Mouse (Mus musculus) megakaryocyte, embryonic 14.5 days (primary cell): Measurements from ENCODE around the gene Spag7. TPM values are rescaled to one million over a fixed set of nuclear protein-coding genes. Genes with fewer than 3 reads are reported as not detected.
A peak's percentile ranks its signal among the peaks of the same experiment; 100 is the strongest.

Experiments
- H3K27me3 ChIP-seq: replicated peaks from 2 replicates; pipeline ENCODE3; 2012; ENCODE audit warnings: inconsistent platforms
- H3K36me3 ChIP-seq: replicated peaks from 2 replicates; pipeline ENCODE3; 2012; ENCODE audit warnings: low read length, inconsistent platforms, mixed read lengths
- H3K4me1 ChIP-seq: 2 replicates; pipeline ENCODE4 v1.6.1; 2012; ENCODE audit warnings: inconsistent platforms
- H3K4me3 ChIP-seq: replicated peaks from 2 replicates; pipeline ENCODE3; 2012; ENCODE audit warnings: moderate library complexity, mild to moderate bottlenecking, inconsistent platforms
- H3K9me3 ChIP-seq: 2 replicates; pipeline ENCODE4 v1.6.1; 2012; ENCODE audit warnings: inconsistent platforms
- FLI1 ChIP-seq: IDR thresholded peaks from 2 replicates; pipeline ENCODE4 v1.6.1; 2012; ENCODE audit warnings: low read length, inconsistent platforms, mixed read lengths
- GATA1 ChIP-seq: IDR thresholded peaks from 3 replicates; pipeline ENCODE4 v1.6.1; 2012; ENCODE audit warnings: mixed read lengths, low read length, inconsistent platforms, borderline replicate concordance
- polyA plus RNA-seq: library from polyadenylated mRNA; stranded (reverse); fragments of >175 nt; gene quantifications from 2 replicates; pipeline ENCODE4 v1.2.3, GENCODE M21; 2012; ENCODE audit warnings: low replicate concordance; ENCODE audit not compliant: insufficient read depth

The Spag7 gene
- polyA plus RNA-seq, 1 experiment, result 288 TPM

GRCm38 (mm10) chr11:70669582-70670345, 548 bp upstream of the Spag7 start:
- H3K4me3 ChIP-seq, result peak overlapping the region; percentile 97
- no peaks in the 10 kb centered on the region for H3K9me3 ChIP-seq
- TF ChIP-seq FLI1 (no peak), GATA1 (no peak)
- H3K36me3 ChIP-seq, result peaks cover 73% of the 10 kb centered on the region
- H3K4me1 ChIP-seq, result peaks cover 74% of the 10 kb centered on the region
- no peaks in the 10 kb centered on the region for H3K27me3 ChIP-seq

- peaks cover 73% of the 10 kb centered on the region for H3K36me3 ChIP-seq
Observed at GRCm38 (mm10) chr11:70668335-70668770, 863 bp downstream of the Spag7 start.

GRCm38 (mm10) chr11:70667271-70668150, 1.7 kb downstream of the Spag7 start:
- peaks cover 77% of the 10 kb centered on the region for H3K36me3 ChIP-seq
- peaks cover 78% of the 10 kb centered on the region for H3K4me1 ChIP-seq
- no peaks in the 10 kb centered on the region for H3K27me3 ChIP-seq
- H3K4me3 ChIP-seq, result peak overlapping the region; percentile 97
- no peaks in the 10 kb centered on the region for H3K9me3 ChIP-seq
- TF ChIP-seq FLI1, result no peak
- TF ChIP-seq GATA1, result no peak

More at GRCm38 (mm10) chr11:70668335-70668770, 863 bp downstream of the Spag7 start:
- Histone ChIP-seq H3K9me3 (no peaks in the 10 kb centered on the region), H3K4me1 (peaks cover 70% of the 10 kb centered on the region), H3K27me3 (no peaks in the 10 kb centered on the region), H3K4me3 (peak overlapping the region; percentile 97)
- TF ChIP-seq GATA1 (no peak), FLI1 (no peak)

GRCm38 (mm10) chr11:70666687-70667086, 2.5 kb downstream of the Spag7 start:
- Histone ChIP-seq H3K4me1 (peaks cover 74% of the 10 kb centered on the region), H3K27me3 (no peaks in the 10 kb centered on the region), H3K9me3 (no peaks in the 10 kb centered on the region), H3K36me3 (peaks cover 77% of the 10 kb centered on the region), H3K4me3 (peak overlapping the region; percentile 5)
- TF ChIP-seq FLI1, result no peak
- TF ChIP-seq GATA1, result no peak

GRCm38 (mm10) chr11:70664741-70665140, 4.5 kb downstream of the Spag7 start:
- TF ChIP-seq GATA1 (no peak), FLI1 (no peak)
- peaks cover 78% of the 10 kb centered on the region for H3K36me3 ChIP-seq
- H3K9me3 ChIP-seq, result no peaks in the 10 kb centered on the region
- peaks cover 69% of the 10 kb centered on the region for H3K4me1 ChIP-seq
- no peak overlapping the region for H3K4me3 ChIP-seq
- H3K27me3 ChIP-seq, result no peaks in the 10 kb centered on the region

- peaks cover 73% of the 10 kb centered on the region for H3K4me1 ChIP-seq
- H3K4me3 ChIP-seq, result no peak overlapping the region
- H3K27me3 ChIP-seq, result no peaks in the 10 kb centered on the region
- no peaks in the 10 kb centered on the region for H3K9me3 ChIP-seq
- peaks cover 85% of the 10 kb centered on the region for H3K36me3 ChIP-seq
- TF ChIP-seq GATA1 (no peak), FLI1 (no peak)
Observed at GRCm38 (mm10) chr11:70663957-70664356, 5.3 kb downstream of the Spag7 start.

- H3K4me3 ChIP-seq, result no peak overlapping the region
- TF ChIP-seq GATA1, result no peak
- TF ChIP-seq FLI1, result no peak
- H3K9me3 ChIP-seq, result no peaks in the 10 kb centered on the region
- H3K4me1 ChIP-seq, result peaks cover 77% of the 10 kb centered on the region
- no peaks in the 10 kb centered on the region for H3K27me3 ChIP-seq
- peaks cover 87% of the 10 kb centered on the region for H3K36me3 ChIP-seq
Observed at GRCm38 (mm10) chr11:70663101-70663500, 6.1 kb downstream of the Spag7 start.

GRCm38 (mm10) chr11:70660571-70660970, 8.6 kb downstream of the Spag7 start:
- Histone ChIP-seq H3K36me3 (peaks cover 66% of the 10 kb centered on the region), H3K27me3 (no peaks in the 10 kb centered on the region), H3K4me1 (peaks cover 80% of the 10 kb centered on the region), H3K9me3 (no peaks in the 10 kb centered on the region), H3K4me3 (no peak overlapping the region)
- TF ChIP-seq GATA1 (no peak), FLI1 (no peak)

- no peaks in the 10 kb centered on the region for H3K9me3 ChIP-seq
- peaks cover 50% of the 10 kb centered on the region for H3K36me3 ChIP-seq
- peaks cover 69% of the 10 kb centered on the region for H3K4me1 ChIP-seq
- peak overlapping the region; percentile 28 for H3K4me3 ChIP-seq
- no peaks in the 10 kb centered on the region for H3K27me3 ChIP-seq
- no peak for TF ChIP-seq FLI1
- no peak for TF ChIP-seq GATA1
Observed at GRCm38 (mm10) chr11:70658942-70659341, 10.3 kb downstream of the Spag7 start.

- TF ChIP-seq GATA1 (no peak), FLI1 (no peak)
- Histone ChIP-seq H3K9me3 (no peaks in the 10 kb centered on the region), H3K4me1 (peaks cover 69% of the 10 kb centered on the region), H3K4me3 (no peak overlapping the region), H3K27me3 (no peaks in the 10 kb centered on the region), H3K36me3 (peaks cover 48% of the 10 kb centered on the region)
Observed at GRCm38 (mm10) chr11:70658521-70658920, 10.7 kb downstream of the Spag7 start.
